Mouse (Mus musculus) cerebellum, adult 18-20 months (tissue): ENCODE data around the gene Prc1.

Experiments used
- DNase-seq, 2 experiments: peaks; one replicate each; pipeline ENCODE4 v3.0.0; 2021

The Prc1 gene

DNA sequence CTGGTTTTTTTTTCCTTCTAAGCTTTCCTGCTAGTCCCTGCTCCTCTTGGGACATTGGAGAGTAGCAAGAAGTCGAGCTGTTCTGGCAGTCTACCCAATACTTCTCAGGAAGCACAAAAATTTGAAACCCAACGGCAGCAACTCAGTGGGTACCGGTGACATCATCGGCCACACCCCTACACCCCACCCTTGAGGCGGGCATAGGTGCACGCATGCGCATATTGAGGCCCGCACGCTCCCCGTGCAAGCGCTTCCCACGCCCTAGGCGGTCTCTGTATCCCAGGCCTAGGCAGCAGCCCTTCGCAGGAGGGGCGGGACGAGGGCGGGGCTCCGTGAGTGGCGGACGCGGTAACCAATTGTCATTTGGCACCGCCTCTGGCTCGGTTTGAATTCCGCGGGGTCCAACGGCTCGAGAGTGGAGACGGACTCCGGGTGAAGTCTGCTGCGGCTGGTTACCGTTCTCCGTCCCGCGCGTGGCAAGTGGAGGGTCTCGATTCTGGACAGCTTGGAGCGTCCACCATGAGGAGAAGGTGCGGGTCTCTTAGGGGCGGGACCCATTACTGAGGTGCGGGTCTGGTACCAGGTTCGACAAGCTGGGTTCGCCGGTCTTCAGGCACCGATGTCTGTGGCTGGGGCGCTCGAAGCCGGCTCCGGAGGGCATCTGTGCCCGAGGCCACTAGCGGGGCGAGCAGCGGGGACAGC lies at the start of gene Prc1:
Gene Prc1, plus strand, starts transcription at position 389 of the 702 bp plus-strand sequence.
- DNase-seq = peak; percentile 98 to 99

DNA sequence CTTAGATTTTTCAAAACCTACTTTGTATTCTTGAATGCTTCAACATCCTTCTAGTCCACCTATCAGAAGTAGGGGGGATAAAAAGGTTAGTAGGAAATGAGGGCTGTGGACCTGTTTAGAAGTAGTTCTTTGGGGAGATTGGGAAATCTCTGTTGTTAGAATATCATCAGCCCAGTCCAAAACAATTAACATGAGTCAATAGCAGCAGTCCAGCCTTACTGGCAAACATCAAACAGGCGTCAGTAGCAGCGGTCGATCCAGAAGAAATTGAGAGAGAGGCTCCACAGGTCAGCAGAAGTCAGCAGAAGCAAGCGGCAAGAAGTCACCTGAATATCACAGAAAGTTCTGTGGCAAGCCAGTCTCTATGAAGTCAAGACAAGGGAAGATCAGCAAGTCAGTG lies 49.4 kb upstream of the Prc1 start:
- DNase-seq = no peak

DNA sequence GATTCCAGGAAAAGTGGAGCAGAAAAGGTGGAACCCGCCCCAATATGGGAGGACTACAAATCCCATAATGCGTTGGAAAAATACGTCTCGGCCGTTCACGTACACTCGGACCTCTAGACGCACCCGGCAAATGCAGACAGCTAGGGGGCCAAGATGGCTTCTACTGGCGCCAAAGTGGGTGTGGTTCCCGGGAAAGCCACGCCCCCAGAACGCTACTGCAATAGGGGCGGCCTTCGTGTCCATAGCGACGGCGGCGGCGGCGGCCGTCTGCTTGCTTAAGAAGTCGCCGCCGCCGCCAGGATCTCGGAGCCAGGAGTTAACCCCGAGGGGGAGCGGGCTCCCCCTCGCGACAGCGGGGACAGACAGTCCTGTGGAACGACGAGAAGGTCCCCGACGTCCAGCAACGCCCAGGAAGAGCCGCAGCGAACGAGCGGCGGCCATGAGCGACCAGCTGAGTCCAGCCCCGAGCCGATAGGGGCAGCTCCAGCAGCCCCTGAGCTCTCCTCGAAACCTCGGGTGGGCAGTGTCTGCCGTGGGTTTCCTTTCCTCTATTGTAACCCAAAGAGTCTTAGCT lies 48.0 kb upstream of the Prc1 start, which contains the start of gene Ttll13:
Gene Ttll13, plus strand, starts transcription at position 229 of the 574 bp plus-strand sequence.
- peak; percentile 96 to 98 for DNase-seq

DNA sequence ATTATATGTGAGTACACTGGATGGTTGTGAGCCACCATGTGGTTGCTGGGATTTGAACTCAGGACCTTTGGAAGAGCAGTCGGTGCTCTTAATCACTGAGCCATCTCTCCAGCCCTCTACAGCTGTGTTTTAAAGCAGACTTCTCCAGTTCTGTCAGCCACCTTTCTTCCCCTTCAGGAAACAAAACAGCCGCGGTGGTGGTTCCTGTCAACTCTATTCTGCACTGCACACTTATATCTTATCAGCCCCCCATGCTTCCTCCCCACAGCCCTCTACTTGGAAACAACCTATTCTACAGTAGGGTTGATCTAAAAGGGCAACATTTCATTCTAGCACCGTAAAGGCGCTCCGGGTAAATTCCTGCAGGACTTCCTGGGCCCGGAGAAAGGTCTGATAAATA lies 47.4 kb upstream of the Prc1 start:
- no peak for DNase-seq

DNA sequence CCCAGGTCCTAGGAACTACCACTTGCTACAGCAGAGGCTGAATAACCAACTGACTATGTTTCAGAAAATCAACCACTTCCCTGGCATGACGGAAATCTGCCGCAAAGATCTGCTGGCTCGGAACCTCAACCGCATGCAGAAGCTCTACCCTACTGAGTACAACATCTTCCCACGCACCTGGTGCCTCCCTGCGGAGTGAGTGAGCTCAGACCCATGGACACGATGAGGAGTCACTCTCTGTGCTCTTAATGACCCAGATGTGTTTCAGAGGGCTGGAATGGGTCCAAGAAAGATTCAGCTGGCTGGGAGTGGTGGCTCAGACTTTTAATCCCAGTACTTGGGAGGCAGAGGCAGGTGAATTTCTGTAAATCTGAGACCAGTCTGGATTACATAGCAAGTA lies 41.8 kb upstream of the Prc1 start:
- DNase-seq = no peak

DNA sequence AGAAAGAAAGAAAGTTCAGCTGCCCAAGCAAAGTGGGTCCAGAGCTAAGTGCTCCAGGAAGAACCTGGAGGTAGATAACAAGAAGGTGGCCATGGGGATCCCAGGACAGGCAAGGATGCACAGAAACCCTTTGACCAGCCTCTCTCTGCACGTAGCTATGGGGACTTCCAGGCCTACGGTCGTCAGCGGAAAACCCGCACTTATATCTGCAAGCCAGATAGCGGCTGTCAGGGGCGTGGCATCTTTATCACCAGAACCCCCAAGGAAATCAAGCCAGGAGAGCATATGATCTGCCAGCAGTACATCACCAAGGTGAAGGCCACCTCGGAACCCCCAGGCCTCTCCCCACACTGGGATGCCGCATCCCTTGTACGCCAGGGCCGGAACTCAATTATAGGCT lies 41.4 kb upstream of the Prc1 start:
- DNase-seq = no peak

DNA sequence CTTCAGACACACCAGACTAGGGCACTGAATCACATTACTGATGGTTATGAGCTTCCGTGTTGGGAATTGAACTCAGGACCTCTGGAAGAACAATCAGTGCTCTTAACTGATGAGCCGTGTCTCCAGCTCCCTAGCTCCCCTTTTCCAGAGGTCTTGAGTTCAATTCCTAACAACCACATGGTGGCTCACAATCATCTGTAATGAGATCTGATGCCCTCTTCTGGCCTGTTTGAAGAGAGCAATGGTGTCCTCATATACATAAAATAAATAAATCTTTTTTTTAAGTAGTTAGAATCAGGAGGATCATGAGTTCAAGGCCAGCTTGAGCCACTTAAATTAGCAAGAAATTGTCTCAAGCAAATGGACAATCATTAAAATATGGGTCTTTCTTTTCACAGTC lies 38.3 kb upstream of the Prc1 start:
- DNase-seq = no peak

DNA sequence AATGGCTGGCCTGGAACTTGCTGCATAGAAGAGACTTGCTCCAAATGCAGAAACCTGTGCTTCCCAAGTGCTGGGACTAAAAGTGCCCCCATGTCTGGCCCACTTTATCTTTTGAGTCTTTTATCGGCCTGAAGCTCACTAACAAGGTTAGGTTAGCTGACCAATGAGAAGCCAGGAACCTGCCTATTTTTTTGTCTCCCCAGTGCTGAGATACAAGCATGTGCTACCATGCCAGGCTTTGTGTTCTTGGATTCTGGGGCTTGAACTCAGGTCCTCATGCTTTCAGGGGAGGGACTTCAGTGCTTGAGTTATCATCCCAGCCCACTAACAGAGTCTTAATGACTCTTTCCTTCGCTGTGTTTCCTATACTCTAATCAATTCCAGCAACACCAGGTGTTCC lies 36.5 kb upstream of the Prc1 start:
- no peak for DNase-seq

DNA sequence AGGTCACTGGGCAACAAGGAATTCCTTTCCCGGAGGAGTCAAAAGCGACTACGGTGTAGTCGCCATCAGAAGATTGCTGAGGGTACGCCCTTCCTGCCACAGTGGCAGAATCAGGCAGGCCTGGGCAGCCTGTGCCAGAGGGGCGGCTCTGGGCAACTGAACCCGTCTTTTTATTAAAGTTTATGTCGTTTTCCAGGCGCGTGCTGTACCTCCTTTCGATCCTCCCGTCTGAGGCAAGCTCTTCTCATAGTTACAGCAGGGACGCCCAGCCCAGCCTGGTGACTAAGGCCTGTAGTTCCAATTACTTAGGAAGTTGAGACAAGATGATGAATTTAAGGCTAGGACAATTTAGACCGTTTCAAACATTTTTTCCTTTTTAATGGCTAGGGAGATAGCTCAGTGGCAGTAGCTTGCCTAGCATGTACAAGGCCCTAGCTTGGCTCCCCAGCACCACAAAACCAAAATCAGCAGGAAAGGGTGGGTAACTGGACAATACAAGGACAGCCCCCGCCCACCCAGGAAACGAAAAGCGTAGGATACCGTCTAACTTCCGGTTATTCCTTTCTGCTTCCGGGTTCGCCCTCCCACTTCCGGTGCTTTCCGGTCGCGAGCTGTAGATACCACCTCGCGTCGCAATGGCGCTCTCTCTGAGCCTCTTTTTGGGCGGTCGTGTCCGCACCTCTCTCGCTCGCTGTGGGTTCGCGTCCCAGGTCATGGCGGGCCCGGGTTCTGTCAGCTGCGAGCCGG lies 33.5 kb upstream of the Prc1 start, which contains the start of gene Ngrn:
Gene Ngrn, plus strand, starts transcription at position 591 of the 747 bp plus-strand sequence.
- DNase-seq = peak; percentile 83 to 88

DNA sequence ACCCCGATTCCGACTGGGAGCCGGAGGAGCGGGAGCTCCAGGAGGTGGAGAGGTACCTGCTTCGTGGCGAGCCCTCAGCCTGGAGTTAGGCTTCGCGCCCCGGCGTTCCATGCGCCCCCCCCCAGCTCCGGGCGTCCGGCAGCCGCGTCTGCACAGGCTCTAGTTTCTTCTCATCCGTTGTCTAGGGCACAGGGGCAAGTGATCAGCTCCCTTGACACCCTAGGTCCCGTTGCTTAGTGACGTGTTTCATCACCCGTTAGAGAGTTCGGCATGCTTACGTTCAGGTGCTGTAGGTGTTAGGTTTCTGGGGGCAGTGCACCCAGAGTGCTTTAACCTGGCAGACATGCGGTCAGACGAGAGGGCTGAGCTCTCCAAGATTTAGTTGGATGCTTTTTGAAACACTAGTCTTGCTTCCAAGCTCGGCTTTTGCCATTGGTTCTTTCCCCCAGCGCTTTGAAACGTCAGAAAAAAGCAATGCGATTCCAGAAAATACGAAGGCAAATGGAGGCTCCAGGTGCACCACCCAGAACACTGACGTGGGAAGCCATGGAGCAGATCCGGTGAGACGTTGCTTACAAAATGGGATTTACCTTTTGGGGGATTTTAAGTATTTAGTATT lies 32.8 kb upstream of the Prc1 start:
- DNase-seq = no peak

DNA sequence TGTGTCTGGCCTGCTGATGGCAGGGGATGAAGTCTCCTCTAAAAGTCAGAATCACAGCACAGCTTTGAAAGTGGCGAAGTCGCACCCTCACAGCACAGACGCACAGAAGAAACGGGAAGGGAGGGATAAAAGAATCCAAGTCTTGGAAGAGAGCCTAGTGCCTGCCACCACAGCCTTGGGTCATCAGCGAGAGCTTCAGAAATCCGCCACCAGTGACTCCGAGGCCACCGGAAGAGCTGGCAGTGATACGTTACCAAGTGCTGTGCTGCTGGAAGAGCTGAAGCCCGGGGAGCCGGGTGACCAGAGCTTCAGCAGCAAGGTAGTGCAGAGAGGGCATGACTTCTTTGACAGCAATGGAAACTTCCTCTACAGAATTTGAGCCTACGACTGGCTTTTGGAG lies 29.6 kb upstream of the Prc1 start:
- DNase-seq = no peak

DNA sequence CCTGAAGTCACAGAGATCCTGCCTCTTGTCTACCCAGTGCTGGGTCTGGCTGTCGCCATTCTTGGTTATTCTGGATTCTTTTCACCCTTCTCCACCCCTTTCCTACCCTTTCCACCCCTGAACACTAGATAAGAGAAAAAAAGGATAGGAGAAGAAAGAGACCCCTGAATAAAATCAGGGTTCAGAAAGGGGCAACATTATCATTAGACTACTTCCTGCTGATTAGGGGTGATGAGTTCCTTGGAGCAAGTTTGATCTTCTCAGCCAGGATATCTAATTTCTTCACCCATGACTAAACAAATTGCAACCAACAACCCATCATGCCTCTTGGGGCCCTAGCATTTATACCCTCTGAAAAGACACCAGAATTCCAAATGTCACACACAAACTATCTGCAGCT lies 26.5 kb upstream of the Prc1 start:
- DNase-seq = no peak

DNA sequence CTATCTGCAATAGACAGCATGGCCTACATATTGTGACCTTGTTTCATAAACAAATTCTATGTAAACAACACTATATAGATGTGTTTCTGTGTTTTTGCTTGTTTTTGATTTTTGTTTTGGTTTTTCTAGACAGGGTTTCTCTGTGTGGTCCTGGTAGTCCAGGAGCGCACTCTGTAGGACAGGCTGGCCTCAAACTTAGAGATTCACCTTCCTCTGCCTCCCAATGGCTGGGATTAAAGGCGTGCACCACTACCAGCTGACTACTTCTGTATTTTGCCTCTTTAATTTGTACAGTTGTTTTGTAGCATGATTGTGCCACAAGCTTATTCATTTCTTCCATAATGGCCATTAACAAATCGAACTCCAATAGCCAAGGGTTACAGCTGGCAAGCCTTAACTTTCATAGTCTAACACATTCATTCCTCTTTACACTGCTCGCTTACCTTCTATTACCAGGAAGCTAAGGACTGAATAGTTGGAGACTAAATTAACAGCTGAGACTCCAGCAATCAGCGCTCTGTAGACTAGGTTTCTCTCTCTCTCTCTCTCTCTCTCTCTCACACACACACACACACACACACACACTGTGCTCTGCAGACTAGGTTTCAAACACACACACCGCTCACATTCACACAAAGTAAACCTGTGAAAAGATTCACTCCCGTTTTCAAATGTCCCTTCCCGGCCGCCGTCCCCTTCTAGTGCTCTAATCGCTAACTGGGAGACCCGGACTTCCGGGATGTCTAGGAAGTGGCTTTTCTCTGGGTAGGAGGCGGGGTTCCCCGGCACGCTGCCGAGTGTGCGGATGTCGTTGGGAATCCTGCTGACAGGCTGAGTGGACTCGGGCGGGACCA lies 25.1 kb upstream of the Prc1 start, which contains the start of gene Vps33b:
Gene Vps33b, plus strand, starts transcription at position 753 of the 854 bp plus-strand sequence.
- peak; percentile 96 to 97 for DNase-seq

DNA sequence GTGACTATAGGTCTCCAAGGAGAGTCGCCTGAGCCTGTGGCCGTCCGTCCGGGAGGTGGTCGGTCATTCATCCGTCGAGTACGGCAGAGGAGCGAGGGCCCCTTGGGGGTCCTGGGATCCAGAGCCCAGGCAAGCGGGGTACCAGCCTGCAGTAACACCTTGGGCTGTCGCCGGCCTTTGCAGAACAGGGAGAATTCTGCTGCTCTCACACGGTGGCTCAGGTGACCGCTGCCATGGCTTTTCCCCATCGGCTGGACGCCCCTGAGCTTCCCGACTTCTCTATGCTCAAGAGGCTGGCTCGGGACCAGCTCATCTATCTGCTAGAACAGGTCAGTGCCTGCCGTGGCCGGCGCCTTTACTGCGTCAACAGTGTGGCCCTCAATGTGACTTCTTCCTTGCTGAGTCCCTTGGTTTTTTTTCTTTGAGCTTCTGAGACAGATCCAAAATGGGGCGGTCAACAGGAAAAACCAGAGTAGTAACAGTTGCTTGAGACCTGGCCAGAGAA lies 24.4 kb upstream of the Prc1 start:
- DNase-seq = peak; percentile 61 to 65

DNA sequence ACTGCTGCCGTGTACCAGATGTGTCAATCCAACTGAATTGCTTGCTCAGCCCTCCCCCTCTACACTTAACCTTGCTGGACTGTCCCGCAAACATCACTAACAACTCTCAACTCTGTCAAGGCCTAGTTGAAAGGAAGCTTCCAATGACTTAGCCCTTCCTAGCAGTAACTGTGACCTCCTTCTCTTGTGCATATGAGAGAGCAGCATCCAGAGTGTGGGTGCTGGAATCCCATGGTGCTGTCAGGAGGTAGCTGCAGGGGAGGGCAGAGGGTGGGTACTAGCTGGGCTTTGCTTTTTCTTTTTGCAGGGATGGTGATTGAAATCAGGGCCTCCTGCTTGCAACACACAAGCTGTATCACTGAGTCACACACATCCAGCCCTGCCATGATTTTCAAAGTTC lies 20.8 kb upstream of the Prc1 start:
- no peak for DNase-seq

DNA sequence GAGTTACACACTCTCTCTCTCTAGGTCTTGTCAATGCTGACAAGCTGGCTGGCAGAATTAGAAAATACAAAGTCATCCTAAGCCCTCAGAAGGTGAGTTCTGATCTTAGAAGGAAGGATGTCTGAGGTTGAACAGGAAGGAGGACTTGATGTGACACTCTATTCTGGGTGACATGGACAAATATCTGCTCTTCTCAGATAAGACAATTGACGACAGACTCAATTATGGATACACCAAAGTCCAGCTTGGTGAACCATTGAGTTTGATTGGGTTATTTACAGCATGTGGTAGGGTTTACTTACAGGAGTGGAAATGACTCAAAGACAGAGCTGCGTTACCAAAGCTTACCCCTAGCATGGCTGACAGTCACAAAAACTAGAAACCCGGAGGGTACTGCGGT lies 17.9 kb upstream of the Prc1 start:
- DNase-seq = no peak

DNA sequence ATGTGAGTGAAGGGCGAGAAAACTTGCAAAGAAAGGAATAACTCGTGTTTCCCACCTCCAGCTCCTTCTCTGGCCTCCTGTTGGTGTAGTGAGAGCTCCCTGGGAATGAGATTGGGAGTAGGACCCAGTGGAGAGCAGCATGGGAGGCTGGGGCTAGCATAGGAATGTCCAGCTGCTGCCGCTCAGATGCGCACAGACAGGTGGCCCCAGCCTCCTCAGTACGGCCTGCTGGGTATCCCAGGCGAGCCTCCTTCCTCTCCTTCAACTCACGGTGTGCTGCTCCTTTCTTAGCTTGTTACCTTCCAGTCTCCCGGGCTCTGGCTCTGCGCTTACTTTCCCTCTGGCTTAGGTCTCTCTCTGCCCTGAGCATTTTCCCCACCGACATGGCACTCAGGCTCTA lies 14.2 kb upstream of the Prc1 start:
- DNase-seq = no peak

DNA sequence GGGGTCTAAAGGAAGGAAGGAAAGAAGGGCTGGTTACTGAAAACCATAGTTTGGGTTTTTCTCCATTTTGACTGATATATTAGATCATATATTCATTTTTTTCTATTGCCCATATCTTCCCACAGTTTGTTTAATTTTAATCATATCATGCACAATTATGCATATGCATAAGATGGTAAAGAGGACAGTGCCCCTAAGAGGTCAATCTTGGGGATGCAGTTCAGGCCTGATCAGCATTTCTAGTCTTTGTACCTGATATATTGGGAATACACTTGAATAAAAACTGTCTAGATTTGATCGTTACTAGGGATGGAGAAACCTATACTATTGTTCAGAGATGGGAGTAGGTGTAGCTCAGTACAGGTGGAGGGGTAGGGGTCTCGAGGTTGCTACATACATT lies 13.3 kb upstream of the Prc1 start:
- no peak for DNase-seq

DNA sequence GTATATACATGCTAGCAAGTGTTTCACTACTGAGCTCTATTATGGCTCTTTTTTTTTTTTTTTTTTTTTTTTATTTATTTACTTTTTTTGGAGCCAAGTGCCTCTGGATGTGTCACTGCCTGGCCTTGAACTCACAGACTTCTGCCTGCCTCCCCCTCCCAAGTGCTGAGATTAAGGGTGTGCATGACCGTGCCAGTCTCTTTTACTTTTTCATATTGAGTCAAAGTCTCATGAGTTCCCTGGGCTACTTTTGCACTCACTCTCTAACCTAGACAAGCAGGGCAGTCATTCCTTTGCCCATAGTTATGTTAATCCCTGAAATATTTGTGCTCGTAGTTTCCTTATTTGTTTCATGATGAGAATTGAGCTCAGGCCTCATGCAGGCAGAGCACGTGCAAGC lies 12.6 kb upstream of the Prc1 start:
- no peak for DNase-seq

DNA sequence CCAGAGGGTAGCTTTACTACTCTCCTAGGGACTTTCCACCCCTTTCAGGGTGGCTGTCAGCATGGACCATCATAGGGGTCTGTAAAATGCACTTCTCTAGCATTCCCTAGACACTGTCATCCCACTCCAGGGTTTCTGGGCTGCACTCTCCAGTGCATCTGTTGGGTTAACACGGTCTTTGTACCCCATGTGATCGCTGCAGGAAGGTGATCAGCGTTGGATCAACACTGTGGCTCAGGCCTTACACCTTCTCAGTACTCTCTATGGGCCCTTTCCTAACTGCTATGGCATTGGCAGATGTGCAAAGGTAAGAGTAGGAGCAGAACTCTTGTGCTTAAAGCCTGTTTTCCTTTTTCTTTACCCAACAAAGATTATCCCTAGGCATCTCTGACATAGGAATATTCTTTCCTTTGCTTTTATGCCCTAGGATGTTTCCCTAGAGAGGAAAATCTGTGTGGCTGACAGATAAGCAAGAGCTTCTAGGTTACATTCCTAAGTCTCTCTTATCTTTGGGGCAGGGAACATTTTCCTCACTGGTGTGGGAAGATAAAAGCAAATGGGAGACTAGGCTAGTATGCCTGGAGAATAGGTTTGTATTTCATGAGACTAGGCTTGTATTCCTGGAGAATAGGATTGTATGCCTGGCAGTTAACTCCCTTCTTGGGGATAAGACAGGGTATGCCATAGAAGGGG lies 10.9 kb upstream of the Prc1 start:
- no peak for DNase-seq

DNA sequence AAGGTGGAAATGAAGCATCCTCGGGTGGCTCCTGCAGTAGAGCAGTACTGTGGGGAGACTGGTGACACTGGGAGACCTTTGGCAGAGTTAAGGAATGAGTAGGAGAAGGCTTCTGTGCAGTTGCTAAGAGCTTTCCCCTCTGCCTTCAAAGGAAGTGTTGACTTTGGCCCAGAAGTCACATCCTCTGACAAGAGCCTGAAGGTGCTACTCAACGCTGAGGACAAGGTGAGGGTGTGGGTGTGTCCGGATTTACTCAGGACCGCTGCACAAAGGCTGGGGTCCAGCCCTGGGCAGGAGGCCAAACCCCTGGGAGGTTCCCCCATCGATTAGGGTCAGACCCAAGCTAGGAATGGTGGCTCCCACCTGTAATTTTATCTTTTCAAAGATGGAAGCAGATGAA lies 9.9 kb upstream of the Prc1 start:
- DNase-seq = no peak

DNA sequence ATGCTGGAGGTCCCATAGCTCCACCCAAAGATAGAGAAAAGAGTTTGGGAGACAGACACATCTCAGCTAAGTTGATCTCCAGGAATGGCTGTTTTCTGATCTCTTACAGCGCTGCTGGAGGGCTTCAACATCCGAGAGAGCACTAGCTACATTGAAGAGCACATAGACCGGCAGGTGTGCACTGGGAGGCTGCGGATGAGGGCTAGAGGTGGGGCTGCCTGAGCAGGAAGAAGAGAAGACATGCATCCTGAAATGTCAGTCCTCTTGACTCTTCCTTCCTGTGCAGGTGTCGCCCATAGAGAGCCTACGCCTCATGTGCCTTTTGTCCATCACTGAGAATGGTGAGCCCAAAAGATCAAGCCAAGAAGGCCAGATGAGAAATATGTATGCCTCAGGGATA lies 8.5 kb upstream of the Prc1 start:
- DNase-seq = no peak
